Mouse (Mus musculus) megakaryocyte, embryonic 14.5 days (primary cell): ENCODE measurements around the gene Gm11146. TPM values are rescaled to one million over a fixed set of nuclear protein-coding genes. Genes with fewer than 3 reads are reported as not detected.

Source experiments
- H3K27me3 ChIP-seq: replicated peaks from 2 replicates; pipeline ENCODE3; 2012; ENCODE audit warnings: inconsistent platforms
- H3K36me3 ChIP-seq: replicated peaks from 2 replicates; pipeline ENCODE3; 2012; ENCODE audit warnings: low read length, inconsistent platforms, mixed read lengths
- H3K4me1 ChIP-seq: 2 replicates; pipeline ENCODE4 v1.6.1; 2012; ENCODE audit warnings: inconsistent platforms
- H3K4me3 ChIP-seq: replicated peaks from 2 replicates; pipeline ENCODE3; 2012; ENCODE audit warnings: moderate library complexity, mild to moderate bottlenecking, inconsistent platforms
- H3K9me3 ChIP-seq: 2 replicates; pipeline ENCODE4 v1.6.1; 2012; ENCODE audit warnings: inconsistent platforms
- FLI1 ChIP-seq: IDR thresholded peaks from 2 replicates; pipeline ENCODE4 v1.6.1; 2012; ENCODE audit warnings: low read length, inconsistent platforms, mixed read lengths
- GATA1 ChIP-seq: IDR thresholded peaks from 3 replicates; pipeline ENCODE4 v1.6.1; 2012; ENCODE audit warnings: mixed read lengths, low read length, inconsistent platforms, borderline replicate concordance
- polyA plus RNA-seq: library from polyadenylated mRNA; stranded (reverse); fragments of >175 nt; gene quantifications from 2 replicates; pipeline ENCODE4 v1.2.3, GENCODE M21; 2012; ENCODE audit warnings: low replicate concordance; ENCODE audit not compliant: insufficient read depth

Gene Gm11146
- not detected in 2 replicates for polyA plus RNA-seq

- Histone ChIP-seq H3K4me1 (no peaks in the 10 kb centered on the region), H3K9me3 (no peaks in the 10 kb centered on the region), H3K27me3 (no peaks in the 10 kb centered on the region), H3K4me3 (no peak within 1 kb of the TSS), H3K36me3 (no peaks in the 10 kb centered on the region)
- TF ChIP-seq FLI1: no peak
- TF ChIP-seq GATA1: no peak
Observed at GRCm38 (mm10) chr16:77601994-77602393, at the start of gene Gm11146. Gene Gm11146, minus strand, starts transcription at chr16:77602094.

DNA sequence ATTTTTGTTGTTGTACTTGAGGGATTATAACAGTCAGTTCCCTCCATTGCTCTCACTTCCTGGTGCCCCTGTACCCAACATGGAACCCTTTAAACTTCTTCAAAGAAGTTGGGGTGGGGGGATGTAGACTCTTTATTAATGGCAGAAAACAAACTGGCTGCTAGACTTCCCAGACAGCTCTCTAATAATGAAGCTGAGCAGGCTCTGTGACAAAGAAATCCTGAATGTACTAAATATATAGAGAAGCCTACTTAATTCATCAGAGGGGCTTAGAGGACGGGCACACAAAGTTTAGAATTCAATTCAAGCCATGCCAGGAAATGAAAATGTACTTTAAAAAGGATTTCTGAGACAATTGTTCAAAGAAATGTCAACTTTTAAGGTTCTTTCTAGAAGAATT, 48.7 kb upstream of the Gm11146 start:
- TF ChIP-seq GATA1 (no peak), FLI1 (no peak)
- Histone ChIP-seq H3K9me3 (no peaks in the 10 kb centered on the region), H3K4me3 (no peak overlapping the region), H3K4me1 (no peaks in the 10 kb centered on the region), H3K36me3 (no peaks in the 10 kb centered on the region), H3K27me3 (no peaks in the 10 kb centered on the region)

DNA sequence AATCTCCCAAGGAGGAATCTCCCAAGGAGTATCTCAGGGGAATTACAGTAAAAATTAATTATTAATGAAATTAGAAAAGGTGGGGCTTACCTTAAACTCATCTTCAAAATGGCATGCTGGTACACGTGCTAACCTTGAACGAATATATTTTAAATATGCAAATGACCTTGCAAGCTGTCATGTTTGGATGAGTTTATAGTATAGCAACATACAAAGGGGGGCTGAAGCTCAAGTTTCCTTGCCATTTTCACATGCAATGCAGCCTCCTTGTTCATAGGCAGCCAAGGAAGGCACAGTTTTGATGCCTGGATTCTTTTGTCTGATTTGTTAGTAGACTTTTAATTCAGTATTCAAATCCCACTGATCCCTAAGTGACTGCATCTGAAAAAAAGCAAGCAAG, 47.1 kb upstream of the Gm11146 start:
- H3K9me3 ChIP-seq: no peaks in the 10 kb centered on the region
- H3K27me3 ChIP-seq: no peaks in the 10 kb centered on the region
- H3K36me3 ChIP-seq: no peaks in the 10 kb centered on the region
- peaks cover 6% of the 10 kb centered on the region for H3K4me1 ChIP-seq
- TF ChIP-seq GATA1 (no peak), FLI1 (no peak)
- no peak overlapping the region for H3K4me3 ChIP-seq

- Histone ChIP-seq H3K4me1 (peaks cover 8% of the 10 kb centered on the region), H3K9me3 (no peaks in the 10 kb centered on the region), H3K27me3 (no peaks in the 10 kb centered on the region), H3K4me3 (no peak overlapping the region), H3K36me3 (no peaks in the 10 kb centered on the region)
- TF ChIP-seq GATA1: no peak
- TF ChIP-seq FLI1: no peak
Observed at GRCm38 (mm10) chr16:77648181-77648580, 46.3 kb upstream of the Gm11146 start.

DNA sequence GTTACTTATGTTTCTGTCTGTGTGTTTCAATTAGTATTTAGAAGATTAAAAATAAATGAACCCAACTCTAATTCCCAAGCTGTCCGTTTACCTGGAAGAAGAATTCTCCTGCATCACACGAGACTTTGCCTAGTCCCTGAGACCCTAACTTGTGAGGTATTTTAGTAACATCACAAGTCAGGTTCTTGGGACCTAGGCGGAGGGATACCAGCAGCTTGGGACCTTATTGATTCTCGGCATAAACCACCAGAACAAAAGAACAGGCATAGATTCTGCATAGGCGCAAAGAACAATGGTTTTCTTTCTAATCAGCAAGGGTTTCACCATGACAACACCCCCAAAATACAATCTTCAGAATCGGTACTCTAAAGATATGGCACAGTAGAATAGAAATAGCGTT, 44.3 kb upstream of the Gm11146 start:
- Histone ChIP-seq H3K4me1 (peaks cover 8% of the 10 kb centered on the region), H3K36me3 (no peaks in the 10 kb centered on the region), H3K4me3 (no peak overlapping the region), H3K27me3 (no peaks in the 10 kb centered on the region), H3K9me3 (no peaks in the 10 kb centered on the region)
- TF ChIP-seq GATA1 (no peak), FLI1 (no peak)

- Histone ChIP-seq H3K27me3 (no peaks in the 10 kb centered on the region), H3K36me3 (no peaks in the 10 kb centered on the region), H3K9me3 (no peaks in the 10 kb centered on the region), H3K4me3 (no peak overlapping the region), H3K4me1 (peaks cover 8% of the 10 kb centered on the region)
- TF ChIP-seq FLI1 (no peak), GATA1 (no peak)
Observed at GRCm38 (mm10) chr16:77644976-77645375, 43.1 kb upstream of the Gm11146 start.

- Histone ChIP-seq H3K36me3 (no peaks in the 10 kb centered on the region), H3K4me1 (peaks cover 8% of the 10 kb centered on the region), H3K9me3 (no peaks in the 10 kb centered on the region), H3K4me3 (peak overlapping the region; percentile 92), H3K27me3 (no peaks in the 10 kb centered on the region)
- TF ChIP-seq FLI1 (no peak), GATA1 (no peak)
Observed at GRCm38 (mm10) chr16:77643871-77644720, 42.2 kb upstream of the Gm11146 start.

DNA sequence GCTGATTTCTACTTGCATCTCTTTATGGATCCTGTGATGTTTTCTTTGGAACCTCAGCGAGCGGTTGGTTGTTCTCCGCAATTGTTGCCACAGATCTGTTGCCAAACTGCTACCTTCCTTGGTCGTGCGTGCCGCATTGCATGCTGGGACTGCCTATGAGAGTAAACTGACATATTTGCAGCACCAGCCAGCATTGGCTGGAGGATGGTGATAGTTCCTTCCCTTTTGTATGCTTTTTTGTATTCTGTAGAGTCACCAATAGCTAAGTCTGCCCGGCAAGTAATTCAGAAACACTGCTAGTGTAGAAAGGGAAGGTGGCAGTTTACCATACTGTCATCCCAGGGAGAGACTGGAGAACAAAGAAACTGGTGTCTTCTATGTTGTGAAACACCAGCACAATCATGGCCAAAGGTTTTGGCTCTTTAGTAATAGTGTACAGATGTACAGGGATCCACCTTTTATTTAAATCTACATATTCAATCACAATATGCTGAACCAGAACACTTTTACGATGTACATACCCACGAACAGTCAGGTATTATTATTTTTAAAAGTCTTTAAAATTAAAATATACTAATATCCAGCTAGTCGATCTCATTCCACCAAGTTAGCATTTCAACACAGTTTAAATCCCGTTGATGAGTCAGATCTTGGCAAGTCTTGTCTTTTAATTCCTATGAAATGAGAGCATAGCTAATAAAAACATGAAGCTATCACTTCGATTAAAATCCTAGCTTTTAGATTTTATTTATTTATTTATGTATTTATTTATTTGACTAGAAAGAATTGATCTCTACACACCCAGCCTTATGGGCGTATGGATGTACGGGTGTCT, 41.4 kb upstream of the Gm11146 start:
- H3K4me1 ChIP-seq: peaks cover 8% of the 10 kb centered on the region
- no peaks in the 10 kb centered on the region for H3K36me3 ChIP-seq
- H3K9me3 ChIP-seq: no peaks in the 10 kb centered on the region
- no peak overlapping the region for H3K4me3 ChIP-seq
- H3K27me3 ChIP-seq: no peaks in the 10 kb centered on the region
- TF ChIP-seq GATA1 (no peak), FLI1 (no peak)

DNA sequence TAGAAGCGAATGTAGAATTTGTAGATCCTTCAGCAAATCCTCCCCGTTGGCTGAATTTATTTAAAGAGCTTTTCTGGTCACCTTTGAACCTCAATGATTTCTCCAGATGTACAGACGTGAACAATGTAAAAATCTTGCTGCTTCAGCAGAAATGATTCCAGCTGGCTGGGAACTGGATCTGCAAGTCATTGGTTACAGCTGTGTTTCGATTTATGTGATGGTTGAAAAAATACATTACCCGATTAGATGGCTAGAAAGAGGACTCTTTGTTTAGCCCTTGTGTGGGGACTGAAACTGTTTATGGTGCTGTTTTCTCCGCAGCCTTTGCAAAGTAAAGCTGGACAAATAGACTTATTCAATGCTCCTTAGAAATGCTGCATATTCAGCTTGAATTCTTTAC, 34.6 kb upstream of the Gm11146 start:
- H3K4me3 ChIP-seq: no peak overlapping the region
- TF ChIP-seq GATA1: no peak
- TF ChIP-seq FLI1: no peak
- no peaks in the 10 kb centered on the region for H3K4me1 ChIP-seq
- no peaks in the 10 kb centered on the region for H3K9me3 ChIP-seq
- H3K27me3 ChIP-seq: no peaks in the 10 kb centered on the region
- H3K36me3 ChIP-seq: no peaks in the 10 kb centered on the region
